Mouse (Mus musculus) lung, postnatal 0 days (tissue): Measurements from ENCODE around the gene Ift43.

ENCODE experiments used
- CTCF ChIP-seq: IDR thresholded peaks from 2 replicates; pipeline ENCODE4 v1.5.1; 2016; ENCODE audit warnings: antibody characterized with exemption, mild to moderate bottlenecking
- EP300 ChIP-seq: IDR thresholded peaks from 2 replicates; pipeline ENCODE4 v1.6.1; 2016; ENCODE audit warnings: antibody characterized with exemption, mild to moderate bottlenecking, control low read depth

DNA sequence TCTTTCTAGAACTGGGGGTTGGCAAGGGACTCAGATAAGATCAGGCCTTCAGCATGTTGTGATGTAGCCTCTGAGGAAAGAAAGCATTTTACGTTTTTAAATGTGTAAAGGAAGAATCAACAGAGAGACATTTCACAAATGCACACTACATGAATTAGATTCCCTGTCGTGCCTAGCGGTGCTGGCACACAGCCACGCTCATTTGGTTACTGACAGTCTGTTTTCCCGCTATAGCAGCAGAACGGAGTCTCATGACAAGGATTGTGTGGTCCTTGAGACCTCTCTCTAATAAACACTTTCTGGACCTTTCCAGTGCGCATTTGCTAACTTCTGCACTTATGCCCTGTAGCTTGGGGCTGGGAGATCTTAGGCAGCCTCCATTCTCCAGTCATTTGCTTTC lies 96.9 kb downstream of the Ift43 start:
- TF ChIP-seq CTCF, result no peak
- no peak for TF ChIP-seq EP300
